Mouse (Mus musculus) 3T3-L1 (cell line): Measurements from ENCODE around the gene Dgkb.

Source experiments
- DNase-seq: peaks from one replicate; pipeline ENCODE4 v3.0.0-alpha.2; 2015; ENCODE audit warnings: low read depth, low spot score

Dgkb gene

GRCm38 (mm10) chr12:37993221-37993620 is 175.7 kb downstream of the Dgkb start:
- no peak for DNase-seq

- DNase-seq = no peak
Observed at GRCm38 (mm10) chr12:37996417-37996946, 179.0 kb downstream of the Dgkb start.

- no peak for DNase-seq
Observed at GRCm38 (mm10) chr12:38017674-38018073, 200.1 kb downstream of the Dgkb start.

- DNase-seq = no peak
Observed at GRCm38 (mm10) chr12:38047256-38047655, 229.7 kb downstream of the Dgkb start.

GRCm38 (mm10) chr12:38088224-38088623 is 270.7 kb downstream of the Dgkb start:
- DNase-seq = no peak

- no peak for DNase-seq
Observed at GRCm38 (mm10) chr12:38111928-38112327, 294.4 kb downstream of the Dgkb start.

GRCm38 (mm10) chr12:38114990-38115615 is 297.6 kb downstream of the Dgkb start:
- peak; percentile 32 for DNase-seq

- DNase-seq = peak; percentile 27
Observed at GRCm38 (mm10) chr12:38123524-38123923, 306.0 kb downstream of the Dgkb start.

- no peak for DNase-seq
Observed at GRCm38 (mm10) chr12:38125297-38125696, 307.8 kb downstream of the Dgkb start.

- peak; percentile 44 for DNase-seq
Observed at GRCm38 (mm10) chr12:38130209-38130915, 312.8 kb downstream of the Dgkb start.

- DNase-seq = no peak
Observed at GRCm38 (mm10) chr12:38136379-38136778, 318.9 kb downstream of the Dgkb start.

GRCm38 (mm10) chr12:38140039-38140438 is 322.5 kb downstream of the Dgkb start:
- peak; percentile 40 for DNase-seq

- no peak for DNase-seq
Observed at GRCm38 (mm10) chr12:38232665-38233064, 415.1 kb downstream of the Dgkb start.

- DNase-seq = no peak
Observed at GRCm38 (mm10) chr12:38268856-38269255, 451.3 kb downstream of the Dgkb start.

GRCm38 (mm10) chr12:38301497-38301896 is 484.0 kb downstream of the Dgkb start:
- no peak for DNase-seq

GRCm38 (mm10) chr12:38303841-38304240 is 486.3 kb downstream of the Dgkb start:
- no peak for DNase-seq

- DNase-seq = no peak
Observed at GRCm38 (mm10) chr12:38304245-38304644, 486.7 kb downstream of the Dgkb start.

GRCm38 (mm10) chr12:38309885-38310284 is 492.4 kb downstream of the Dgkb start:
- DNase-seq = no peak

- DNase-seq = no peak
Observed at GRCm38 (mm10) chr12:38327729-38328271, 510.3 kb downstream of the Dgkb start.

- DNase-seq = no peak
Observed at GRCm38 (mm10) chr12:38328779-38329178, 511.3 kb downstream of the Dgkb start.

- DNase-seq = peak; percentile 71
Observed at GRCm38 (mm10) chr12:38342657-38343056, 525.1 kb downstream of the Dgkb start.

GRCm38 (mm10) chr12:38352481-38352880 is 535.0 kb downstream of the Dgkb start:
- no peak for DNase-seq

- no peak for DNase-seq
Observed at GRCm38 (mm10) chr12:38356386-38356785, 538.9 kb downstream of the Dgkb start.
